Mouse (Mus musculus): Measurements from ENCODE around the gene Ak3. TPM values are rescaled to one million over a fixed set of nuclear protein-coding genes. Genes with fewer than 3 reads are reported as not detected.

The Ak3 gene
- total RNA-seq (2021): 100 to 1,000 TPM; 132 to 214 TPM
- long read RNA-seq, experiment 1, transcript Ak3-201 (5 exons, 2,809 nt): major isoform, 128 of 137 reads
- long read RNA-seq, experiment 1, partial matches to known transcripts: 2 of 137 reads
- long read RNA-seq, experiment 1, other reads (novel, unspliced or antisense): 7 of 137 reads
- long read RNA-seq, experiment 2, transcript Ak3-201 (5 exons, 2,809 nt): major isoform, 321 of 363 reads
- long read RNA-seq, experiment 2, partial matches to known transcripts: 37 of 363 reads
- long read RNA-seq, experiment 2, other reads (novel, unspliced or antisense): 5 of 363 reads

GRCm38 (mm10) chr19:29047334-29048170 is at the start of gene Ak3:
Ak3 (minus strand) TSS chr19:29047961.
- DNase-seq (ENCODE audit: low spot score in 2 of 2): peak; percentile 73 to 75

- no peak for DNase-seq (ENCODE audit: low spot score in 2 of 2)
Measured at GRCm38 (mm10) chr19:29092194-29092593, 44.4 kb upstream of the Ak3 start.

GRCm38 (mm10) chr19:29088628-29089027 is 40.9 kb upstream of the Ak3 start:
- DNase-seq (ENCODE audit: low spot score in 2 of 2): no peak

GRCm38 (mm10) chr19:29074802-29075201 is 27.0 kb upstream of the Ak3 start:
- DNase-seq (ENCODE audit: low spot score in 2 of 2): no peak

GRCm38 (mm10) chr19:29069195-29069594 is 21.4 kb upstream of the Ak3 start:
- DNase-seq (ENCODE audit: low spot score in 2 of 2): no peak

GRCm38 (mm10) chr19:29066981-29067471 is 19.3 kb upstream of the Ak3 start:
- DNase-seq (ENCODE audit: low spot score in 2 of 2): peak; percentile 59 to 60

GRCm38 (mm10) chr19:29064451-29065102 is 16.8 kb upstream of the Ak3 start:
- no peak for DNase-seq (ENCODE audit: low spot score in 2 of 2)

GRCm38 (mm10) chr19:29063577-29064363 is 16.0 kb upstream of the Ak3 start:
- DNase-seq (ENCODE audit: low spot score in 2 of 2): peak; percentile 94

GRCm38 (mm10) chr19:29063009-29063408 is 15.2 kb upstream of the Ak3 start:
- DNase-seq (ENCODE audit: low spot score in 2 of 2): no peak

- no peak for DNase-seq (ENCODE audit: low spot score in 2 of 2)
Measured at GRCm38 (mm10) chr19:29060299-29060698, 12.5 kb upstream of the Ak3 start.

GRCm38 (mm10) chr19:29059688-29060087 is 11.9 kb upstream of the Ak3 start:
- DNase-seq (ENCODE audit: low spot score in 2 of 2): no peak

- DNase-seq (ENCODE audit: low spot score in 2 of 2): no peak
Measured at GRCm38 (mm10) chr19:29058741-29059140, 11.0 kb upstream of the Ak3 start.

- no peak for DNase-seq (ENCODE audit: low spot score in 2 of 2)
Measured at GRCm38 (mm10) chr19:29055469-29055868, 7.7 kb upstream of the Ak3 start.

- no peak for DNase-seq (ENCODE audit: low spot score in 2 of 2)
Measured at GRCm38 (mm10) chr19:29054594-29054993, 6.8 kb upstream of the Ak3 start.

GRCm38 (mm10) chr19:29052786-29053185 is 5.0 kb upstream of the Ak3 start:
- no peak for DNase-seq (ENCODE audit: low spot score in 2 of 2)

- DNase-seq (ENCODE audit: low spot score in 2 of 2): no peak
Measured at GRCm38 (mm10) chr19:29050186-29050980, 2.6 kb upstream of the Ak3 start.

GRCm38 (mm10) chr19:29049401-29050075 is 1.8 kb upstream of the Ak3 start:
- DNase-seq (ENCODE audit: low spot score in 2 of 2): no peak

- DNase-seq (ENCODE audit: low spot score in 2 of 2): no peak
Measured at GRCm38 (mm10) chr19:29046961-29047333, 814 bp downstream of the Ak3 start.

- no peak for DNase-seq (ENCODE audit: low spot score in 2 of 2)
Measured at GRCm38 (mm10) chr19:29045956-29046650, 1.7 kb downstream of the Ak3 start.
